Mouse (Mus musculus): ENCODE measurements around the gene 4833439L19Rik. TPM values are rescaled to one million over a fixed set of nuclear protein-coding genes. Genes with fewer than 3 reads are reported as not detected.
A peak's percentile ranks its signal among the peaks of the same experiment; 100 is the strongest.

4833439L19Rik gene
- total and polyA plus RNA-seq, 3 experiments = 23.1 to 25.0 (median 23.5) TPM

DNA sequence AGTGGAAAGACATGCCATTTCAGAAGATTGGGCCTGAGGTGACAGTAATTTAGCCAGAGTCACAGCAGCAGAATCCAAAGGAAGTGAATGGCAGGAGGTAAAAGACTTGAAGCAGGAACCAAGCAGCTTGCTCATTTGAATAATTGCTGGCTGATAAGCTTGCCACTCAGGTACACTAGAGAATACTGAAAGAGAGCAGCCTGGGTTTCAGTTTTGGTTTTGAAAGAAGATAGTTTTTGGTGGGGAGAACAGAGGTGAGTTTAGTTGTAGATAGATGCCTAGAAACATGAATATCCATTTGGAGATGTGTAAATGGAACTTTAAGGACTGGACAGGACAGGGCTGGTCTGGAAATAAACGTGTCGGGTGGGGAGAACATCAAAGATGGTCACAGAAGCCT lies 63.9 kb downstream of the 4833439L19Rik start:
- Histone ChIP-seq H3K27me3 (replicated peaks) (peaks cover 5% of the 10 kb centered on the region), H3K4me1 (ENCODE audit: control insufficient read depth in 1 of 2, insufficient read depth in 2 of 2) (peaks cover 7 to 49% of the 10 kb centered on the region in 2 experiments; a peak in 3 of 4 replicates), H3K79me2 (replicated peaks; ENCODE audit: control insufficient read depth, extremely low read depth, insufficient read depth, poor library complexity, severe bottlenecking) (peaks cover 12% of the 10 kb centered on the region), H3K4me2 (ENCODE audit: insufficient read depth, low read depth, poor library complexity, severe bottlenecking) (peak overlapping the region; percentile 91), H3K9me3 (replicated peaks; ENCODE audit: low read length) (no peaks in the 10 kb centered on the region), H3K9ac (ENCODE audit: insufficient read depth, low read depth) (peak overlapping the region; percentile 30; the same call in 1 of the 2 replicates), H3K36me3 (replicated peaks in 1 of 2; ENCODE audit: control insufficient read depth in 1 of 2, insufficient read depth in 1 of 2, low read length in 1 of 2) (no peaks in the 10 kb centered on the region), H3K27ac (ENCODE audit: insufficient read depth, low read depth) (no peak overlapping the region), H3K4me3 (replicated peaks in 1 of 3; ENCODE audit: low read depth in 2 of 3, low read length in 2 of 3, poor library complexity in 1 of 3) (peak overlapping the region in 2 of 3 experiments; percentile 12 to 40)
- dilution Hi-C loops (cut with MboI; ENCODE audit: extremely low pct_ligation_motif_present, extremely low pct_unique_long_range_greater_than_20kb, low sequenced_read_pairs) = no loop called here
- DNase-seq (ENCODE audit: extremely low read depth) = peak; percentile 55
- in situ Hi-C loops (cut with MboI; ENCODE audit: low pct_ligation_motif_present, low pct_unique_long_range_greater_than_20kb, low sequenced_read_pairs) = no loop called here
- no peak for TF ChIP-seq MYC (IDR thresholded peaks at IDR 0.05; ENCODE audit: low read depth, low read length)
- no peak for TF ChIP-seq USF1 (IDR thresholded peaks at IDR 0.05; ENCODE audit: low read depth, low read length)
- no peak for TF ChIP-seq POLR2AphosphoS2 (IDR thresholded peaks at IDR 0.05; ENCODE audit: low read depth, low read length)
- peak; percentile 76 for TF ChIP-seq IRF4 (IDR thresholded peaks at IDR 0.05; ENCODE audit: low read depth, low read length)
- TF ChIP-seq USF2 (conservative IDR thresholded peaks at IDR 0.05; ENCODE audit: low read depth, low read length) = no peak

Other genes starting within 250 kb of the 4833439L19Rik start
- gene Cplx2, start 194.1 kb downstream of the 4833439L19Rik start, total RNA-seq (2012; rRNA removed) = 0.04 and 0.21 TPM in 2 replicates
- gene Cplx2, start 194.1 kb downstream of the 4833439L19Rik start, total RNA-seq (2014; rRNA removed) = 0.04 and 0.05 TPM in 2 replicates
- gene Cplx2, start 194.1 kb downstream of the 4833439L19Rik start, polyA plus RNA-seq (2012; ENCODE audit: insufficient read length, low read depth) = 0.11 and 0.19 TPM in 2 replicates
- gene Thoc3, start 96.6 kb downstream of the 4833439L19Rik start, total RNA-seq (2012; rRNA removed) = 77.5 and 84.5 TPM in 2 replicates
- 72.1 and 81.8 TPM in 2 replicates for gene Thoc3, start 96.6 kb downstream of the 4833439L19Rik start, total RNA-seq (2014; rRNA removed)
- gene Thoc3, start 96.6 kb downstream of the 4833439L19Rik start, polyA plus RNA-seq (2012; ENCODE audit: insufficient read length, low read depth) = 93.1 and 98.7 TPM in 2 replicates
- gene Simc1, start 61.7 kb downstream of the 4833439L19Rik start, total RNA-seq (2012; rRNA removed) = 6.8 and 8.1 TPM in 2 replicates
- 4.8 and 6.2 TPM in 2 replicates for gene Simc1, start 61.7 kb downstream of the 4833439L19Rik start, total RNA-seq (2014; rRNA removed)
- 16.0 and 16.6 TPM in 2 replicates for gene Simc1, start 61.7 kb downstream of the 4833439L19Rik start, polyA plus RNA-seq (2012; ENCODE audit: insufficient read length, low read depth)
- gene Arl10, start 9.6 kb upstream of the 4833439L19Rik start, total RNA-seq (2012; rRNA removed) = 14.6 and 17.4 TPM in 2 replicates
- 1.7 TPM in 2 replicates for gene Arl10, start 9.6 kb upstream of the 4833439L19Rik start, total RNA-seq (2014; rRNA removed)
- gene Arl10, start 9.6 kb upstream of the 4833439L19Rik start, polyA plus RNA-seq (2012; ENCODE audit: insufficient read length, low read depth) = 2.5 and 2.9 TPM in 2 replicates
- gene Nop16, start 24.7 kb upstream of the 4833439L19Rik start, total RNA-seq (2012; rRNA removed) = 100 and 137 TPM in 2 replicates
- gene Nop16, start 24.7 kb upstream of the 4833439L19Rik start, total RNA-seq (2014; rRNA removed) = 127 and 132 TPM in 2 replicates
- gene Nop16, start 24.7 kb upstream of the 4833439L19Rik start, polyA plus RNA-seq (2012; ENCODE audit: insufficient read length, low read depth) = 187 and 197 TPM in 2 replicates
- gene Higd2a, start 24.8 kb upstream of the 4833439L19Rik start, total RNA-seq (2012; rRNA removed) = 75.7 and 86.0 TPM in 2 replicates
- gene Higd2a, start 24.8 kb upstream of the 4833439L19Rik start, total RNA-seq (2014; rRNA removed) = 44.2 and 51.6 TPM in 2 replicates
- gene Higd2a, start 24.8 kb upstream of the 4833439L19Rik start, polyA plus RNA-seq (2012; ENCODE audit: insufficient read length, low read depth) = 89.8 and 106 TPM in 2 replicates
- 17.9 and 18.9 TPM in 2 replicates for gene Cltb, start 45.9 kb upstream of the 4833439L19Rik start, total RNA-seq (2012; rRNA removed)
- 9.2 and 10.2 TPM in 2 replicates for gene Cltb, start 45.9 kb upstream of the 4833439L19Rik start, total RNA-seq (2014; rRNA removed)
- 19.5 and 27.2 TPM in 2 replicates for gene Cltb, start 45.9 kb upstream of the 4833439L19Rik start, polyA plus RNA-seq (2012; ENCODE audit: insufficient read length, low read depth)
- gene Faf2, start 56.3 kb upstream of the 4833439L19Rik start, total RNA-seq (2012; rRNA removed) = 39.6 and 40.8 TPM in 2 replicates
- gene Faf2, start 56.3 kb upstream of the 4833439L19Rik start, total RNA-seq (2014; rRNA removed) = 43.7 and 50.5 TPM in 2 replicates
- gene Faf2, start 56.3 kb upstream of the 4833439L19Rik start, polyA plus RNA-seq (2012; ENCODE audit: insufficient read length, low read depth) = 51.7 and 56.6 TPM in 2 replicates
- 12.3 TPM in 2 replicates for gene Rnf44, start 128.5 kb upstream of the 4833439L19Rik start, total RNA-seq (2012; rRNA removed)
- gene Rnf44, start 128.5 kb upstream of the 4833439L19Rik start, total RNA-seq (2014; rRNA removed) = 5.6 and 6.7 TPM in 2 replicates
- gene Rnf44, start 128.5 kb upstream of the 4833439L19Rik start, polyA plus RNA-seq (2012; ENCODE audit: insufficient read length, low read depth) = 32.5 and 38.1 TPM in 2 replicates
- gene Cdhr2, start 136.0 kb upstream of the 4833439L19Rik start, total RNA-seq (2012; rRNA removed) = not detected in 2 replicates
- gene Cdhr2, start 136.0 kb upstream of the 4833439L19Rik start, total RNA-seq (2014; rRNA removed) = not detected in 2 replicates
- gene Cdhr2, start 136.0 kb upstream of the 4833439L19Rik start, polyA plus RNA-seq (2012; ENCODE audit: insufficient read length, low read depth) = not detected in 2 replicates
- gene Gprin1, start 184.4 kb upstream of the 4833439L19Rik start, total RNA-seq (2012; rRNA removed) = not detected in 2 replicates
- not detected in 2 replicates for gene Gprin1, start 184.4 kb upstream of the 4833439L19Rik start, total RNA-seq (2014; rRNA removed)
- gene Gprin1, start 184.4 kb upstream of the 4833439L19Rik start, polyA plus RNA-seq (2012; ENCODE audit: insufficient read length, low read depth) = not detected in 2 replicates
- gene Sncb, start 201.2 kb upstream of the 4833439L19Rik start, total RNA-seq (2012; rRNA removed) = not detected in 2 replicates
- gene Sncb, start 201.2 kb upstream of the 4833439L19Rik start, total RNA-seq (2014; rRNA removed) = not detected in 2 replicates
- gene Sncb, start 201.2 kb upstream of the 4833439L19Rik start, polyA plus RNA-seq (2012; ENCODE audit: insufficient read length, low read depth) = not detected in 2 replicates
- gene Eif4e1b, start 218.6 kb upstream of the 4833439L19Rik start, total RNA-seq (2012; rRNA removed) = not detected in 2 replicates
- not detected in 2 replicates for gene Eif4e1b, start 218.6 kb upstream of the 4833439L19Rik start, total RNA-seq (2014; rRNA removed)
- not detected in 2 replicates for gene Eif4e1b, start 218.6 kb upstream of the 4833439L19Rik start, polyA plus RNA-seq (2012; ENCODE audit: insufficient read length, low read depth)
- gene Tspan17, start 223.9 kb upstream of the 4833439L19Rik start, total RNA-seq (2012; rRNA removed) = 0.63 and 0.68 TPM in 2 replicates
- gene Tspan17, start 223.9 kb upstream of the 4833439L19Rik start, total RNA-seq (2014; rRNA removed) = 0.19 TPM in 1 of 2 replicates, not detected in the other
- gene Tspan17, start 223.9 kb upstream of the 4833439L19Rik start, polyA plus RNA-seq (2012; ENCODE audit: insufficient read length, low read depth) = 0.61 and 0.91 TPM in 2 replicates

All from CH12.LX (cell line).